Mouse (Mus musculus): ENCODE results near the gene Arap1. TPM values are rescaled to one million over a fixed set of nuclear protein-coding genes. Genes with fewer than 3 reads are reported as not detected.
A peak's percentile ranks its signal among the peaks of the same experiment; 100 is the strongest.

Gene Arap1
- polyA plus RNA-seq (2015; fragmentation: Nextera tagmentation; extraction: Ambion mirVana): 65.8 and 70.4 TPM in 2 replicates

GRCm38 (mm10) chr7:101347767-101348270 is at the start of gene Arap1:
Arap1 (plus strand) TSS chr7:101348067.
- Histone ChIP-seq H3K4me2 (ENCODE audit: low read length) (peak within 1 kb of the TSS; percentile 99), H3K27me3 (ENCODE audit: insufficient read depth, low read length) (no peaks in the 10 kb centered on the region), H3K27ac (no peak within 1 kb of the TSS), H3K4me1 (replicated peaks; ENCODE audit: insufficient read depth, low read length) (peaks cover 14% of the 10 kb centered on the region), H3K4me3 (replicated peaks; ENCODE audit: low read depth, low read length) (peak within 1 kb of the TSS; percentile 59), H3K9ac (ENCODE audit: low read depth, low read length) (peak within 1 kb of the TSS; percentile 53), H3K9me3 (replicated peaks; ENCODE audit: low read length) (no peaks in the 10 kb centered on the region), H3K36me3 (ENCODE audit: insufficient read depth, low read length) (no peaks in the 10 kb centered on the region)
- no peak for TF ChIP-seq CTCF (IDR thresholded peaks at IDR 0.05; ENCODE audit: low read depth)
- ATAC-seq (replicated peaks; ENCODE audit: low FRiP score, low read depth): peak; percentile 76
- WGBS: under 1% methylated on average over 33 of the region's 35 CpGs
- peak; percentile 85 for DNase-seq (ENCODE audit: low spot score)

- 85% methylated on average over 3 of the region's 3 CpGs for WGBS
- no peak for ATAC-seq (replicated peaks; ENCODE audit: low FRiP score, low read depth)
- Histone ChIP-seq H3K4me2 (ENCODE audit: low read length) (no peak overlapping the region), H3K4me3 (replicated peaks; ENCODE audit: low read depth, low read length) (no peak overlapping the region), H3K27ac (no peak overlapping the region), H3K36me3 (ENCODE audit: insufficient read depth, low read length) (no peaks in the 10 kb centered on the region), H3K27me3 (ENCODE audit: insufficient read depth, low read length) (no peaks in the 10 kb centered on the region; the same call in 1 of the 2 replicates), H3K9ac (ENCODE audit: low read depth, low read length) (no peak overlapping the region), H3K9me3 (replicated peaks; ENCODE audit: low read length) (no peaks in the 10 kb centered on the region), H3K4me1 (replicated peaks; ENCODE audit: insufficient read depth, low read length) (peaks cover 15% of the 10 kb centered on the region)
- no peak for DNase-seq (ENCODE audit: low spot score)
- no peak for TF ChIP-seq CTCF (IDR thresholded peaks at IDR 0.05; ENCODE audit: low read depth)
These were observed 49.5 kb upstream of the Arap1 start for GRCm38 (mm10) chr7:101298375-101298774.

GRCm38 (mm10) chr7:101301361-101301880 is 46.4 kb upstream of the Arap1 start:
- peak overlapping the region; percentile 68 for H3K4me2 ChIP-seq (ENCODE audit: low read length)
- H3K27ac ChIP-seq: peak overlapping the region; percentile 58; the same call in 1 of the 2 replicates
- H3K9me3 ChIP-seq (replicated peaks; ENCODE audit: low read length): no peaks in the 10 kb centered on the region
- H3K9ac ChIP-seq (ENCODE audit: low read depth, low read length): peak overlapping the region; percentile 54
- peak overlapping the region; percentile 67 for H3K4me3 ChIP-seq (replicated peaks; ENCODE audit: low read depth, low read length)
- no peaks in the 10 kb centered on the region for H3K36me3 ChIP-seq (ENCODE audit: insufficient read depth, low read length)
- peaks cover 15% of the 10 kb centered on the region for H3K4me1 ChIP-seq (replicated peaks; ENCODE audit: insufficient read depth, low read length)
- DNase-seq (ENCODE audit: low spot score) (peak; percentile 68), ATAC-seq (replicated peaks; ENCODE audit: low FRiP score, low read depth) (no peak; the same call in 1 of the 2 replicates)
- under 1% methylated on average over 30 of the region's 30 CpGs for WGBS
- TF ChIP-seq CTCF (IDR thresholded peaks at IDR 0.05; ENCODE audit: low read depth): no peak
- H3K27me3 ChIP-seq (ENCODE audit: insufficient read depth, low read length): no peaks in the 10 kb centered on the region; the same call in 1 of the 2 replicates

GRCm38 (mm10) chr7:101301881-101302456 is 45.9 kb upstream of the Arap1 start, which contains the start of gene Atg16l2:
Atg16l2 (minus strand) TSS chr7:101302251.
- Histone ChIP-seq H3K4me1 (replicated peaks; ENCODE audit: insufficient read depth, low read length) (peaks cover 9% of the 10 kb centered on the region; the same call in 1 of the 2 replicates), H3K27ac (peak within 1 kb of the TSS; percentile 58; the same call in 1 of the 2 replicates), H3K9me3 (replicated peaks; ENCODE audit: low read length) (no peaks in the 10 kb centered on the region), H3K9ac (ENCODE audit: low read depth, low read length) (peak within 1 kb of the TSS; percentile 54), H3K4me3 (replicated peaks; ENCODE audit: low read depth, low read length) (peak within 1 kb of the TSS; percentile 67), H3K27me3 (ENCODE audit: insufficient read depth, low read length) (no peaks in the 10 kb centered on the region; the same call in 1 of the 2 replicates), H3K4me2 (ENCODE audit: low read length) (peak within 1 kb of the TSS; percentile 68), H3K36me3 (ENCODE audit: insufficient read depth, low read length) (no peaks in the 10 kb centered on the region)
- ATAC-seq (replicated peaks; ENCODE audit: low FRiP score, low read depth) (peak; percentile 97), DNase-seq (ENCODE audit: low spot score) (peak; percentile 95)
- peak; percentile 56 for TF ChIP-seq CTCF (IDR thresholded peaks at IDR 0.05; ENCODE audit: low read depth)
- 0% methylated on average over 39 of the region's 39 CpGs for WGBS

GRCm38 (mm10) chr7:101302691-101303090 is 45.2 kb upstream of the Arap1 start:
- H3K27me3 ChIP-seq (ENCODE audit: insufficient read depth, low read length): no peaks in the 10 kb centered on the region; the same call in 1 of the 2 replicates
- H3K9ac ChIP-seq (ENCODE audit: low read depth, low read length): peak overlapping the region; percentile 54
- H3K4me1 ChIP-seq (replicated peaks; ENCODE audit: insufficient read depth, low read length): peaks cover 7% of the 10 kb centered on the region; the same call in 1 of the 2 replicates
- no peak for DNase-seq (ENCODE audit: low spot score)
- H3K9me3 ChIP-seq (replicated peaks; ENCODE audit: low read length): no peaks in the 10 kb centered on the region
- H3K4me2 ChIP-seq (ENCODE audit: low read length): peak overlapping the region; percentile 68
- no peak for TF ChIP-seq CTCF (IDR thresholded peaks at IDR 0.05; ENCODE audit: low read depth)
- H3K4me3 ChIP-seq (replicated peaks; ENCODE audit: low read depth, low read length): peak overlapping the region; percentile 67
- WGBS: 20% methylated on average over 7 of the region's 7 CpGs
- no peak for ATAC-seq (replicated peaks; ENCODE audit: low FRiP score, low read depth)
- no peaks in the 10 kb centered on the region for H3K36me3 ChIP-seq (ENCODE audit: insufficient read depth, low read length)
- peak overlapping the region; percentile 58; the same call in 1 of the 2 replicates for H3K27ac ChIP-seq

GRCm38 (mm10) chr7:101306841-101307240 is 41.0 kb upstream of the Arap1 start:
- H3K4me3 ChIP-seq (replicated peaks; ENCODE audit: low read depth, low read length): no peak overlapping the region
- H3K36me3 ChIP-seq (ENCODE audit: insufficient read depth, low read length): no peaks in the 10 kb centered on the region
- ATAC-seq (replicated peaks; ENCODE audit: low FRiP score, low read depth): no peak
- TF ChIP-seq CTCF (IDR thresholded peaks at IDR 0.05; ENCODE audit: low read depth): no peak
- 45% methylated on average over 2 of the region's 2 CpGs for WGBS
- no peak overlapping the region for H3K9ac ChIP-seq (ENCODE audit: low read depth, low read length)
- H3K4me2 ChIP-seq (ENCODE audit: low read length): no peak overlapping the region
- no peak overlapping the region for H3K27ac ChIP-seq
- DNase-seq (ENCODE audit: low spot score): no peak
- no peaks in the 10 kb centered on the region for H3K9me3 ChIP-seq (replicated peaks; ENCODE audit: low read length)
- no peaks in the 10 kb centered on the region for H3K4me1 ChIP-seq (replicated peaks; ENCODE audit: insufficient read depth, low read length)
- no peaks in the 10 kb centered on the region for H3K27me3 ChIP-seq (ENCODE audit: insufficient read depth, low read length)

All from kidney, postnatal 0 days (tissue).